Mouse (Mus musculus) midbrain, postnatal 0 days (tissue): ENCODE measurements around the gene 1700102P08Rik. TPM values are rescaled to one million over a fixed set of nuclear protein-coding genes. Genes with fewer than 3 reads are reported as not detected.

ENCODE experiments used
- ATAC-seq: fragments of 200-750 bp; cut with Nextera tagmentation; 2 replicates; pipeline ENCODE4 v1.8.0; 2017; ENCODE audit warnings: moderate number of reproducible peaks, mild to moderate bottlenecking, moderate TSS enrichment, moderate library complexity; ENCODE audit not compliant: low FRiP score
- DNase-seq: peaks from one replicate; pipeline ENCODE4 v3.0.0-alpha.2; 2015; ENCODE audit warnings: low spot score
- H3K27ac ChIP-seq: fragments of 300-500 bp; sonication (generic); 2 replicates; pipeline ENCODE4 v1.5.1; 2014; ENCODE audit warnings: low read depth, mild to moderate bottlenecking, low read length, mixed read lengths
- H3K27me3 ChIP-seq: fragments of 300-500 bp; sonication (generic); 2 replicates; pipeline ENCODE4 v1.6.1; 2014; ENCODE audit warnings: low read length, control low read depth, mixed read lengths; ENCODE audit not compliant: insufficient read depth
- H3K36me3 ChIP-seq: fragments of 300-500 bp; sonication (generic); 2 replicates; pipeline ENCODE4 v1.6.1; 2014; ENCODE audit warnings: low read length, control low read depth, mixed read lengths; ENCODE audit not compliant: insufficient read depth
- H3K4me1 ChIP-seq: fragments of 300-500 bp; sonication (generic); 2 replicates; pipeline ENCODE4 v1.6.1; 2014; ENCODE audit warnings: mild to moderate bottlenecking, control low read depth, antibody characterized with exemption, low read length, mixed read lengths; ENCODE audit not compliant: insufficient read depth
- H3K4me2 ChIP-seq: fragments of 300-500 bp; sonication (generic); 2 replicates; pipeline ENCODE4 v1.6.1; 2014; ENCODE audit warnings: low read depth, mild to moderate bottlenecking, low read length, mixed read lengths; ENCODE audit not compliant: poor library complexity, severe bottlenecking
- H3K4me3 ChIP-seq: fragments of 300-500 bp; sonication (generic); 2 replicates; pipeline ENCODE4 v1.5.1; 2014; ENCODE audit warnings: low read depth, mild to moderate bottlenecking, low read length, moderate library complexity
- H3K9ac ChIP-seq: fragments of 300-500 bp; sonication (generic); replicated peaks from 2 replicates; pipeline ENCODE4 v1.6.1; 2014; ENCODE audit warnings: mild to moderate bottlenecking, low read length, moderate library complexity, mixed read lengths; ENCODE audit not compliant: poor library complexity, severe bottlenecking
- H3K9me3 ChIP-seq: fragments of 300-500 bp; sonication (generic); 2 replicates; pipeline ENCODE4 v1.6.1; 2016; ENCODE audit warnings: low read length, control low read depth
- CTCF ChIP-seq: IDR thresholded peaks from 2 replicates; pipeline ENCODE4 v1.5.1; 2016; ENCODE audit warnings: antibody characterized with exemption, mild to moderate bottlenecking
- WGBS: fragments of 180-500 bp; shearing (Covaris S2); extraction: QIAGEN DNeasy Blood & Tissue Kit; methylation state at CpG from one replicate; pipeline ENCODE4 v1.1.7; 2014; 5-methylcytosine and 5-hydroxymethylcytosine counted together
- polyA plus RNA-seq: library from polyadenylated mRNA; unstranded; fragments of >200 nt; fragmentation: Nextera tagmentation; extraction: Ambion mirVana; gene quantifications from 2 replicates; pipeline ENCODE4 v1.2.1, GENCODE M21; 2015
- total RNA-seq: library from RNA; depleted of rRNA; stranded (reverse); fragments of >200 nt; gene quantifications from 2 replicates; pipeline ENCODE4 v1.2.3, GENCODE M21; 2014

The 1700102P08Rik gene
- total and polyA plus RNA-seq, 2 experiments from 2014 or later, result 1.4 to 3.0 TPM

DNA sequence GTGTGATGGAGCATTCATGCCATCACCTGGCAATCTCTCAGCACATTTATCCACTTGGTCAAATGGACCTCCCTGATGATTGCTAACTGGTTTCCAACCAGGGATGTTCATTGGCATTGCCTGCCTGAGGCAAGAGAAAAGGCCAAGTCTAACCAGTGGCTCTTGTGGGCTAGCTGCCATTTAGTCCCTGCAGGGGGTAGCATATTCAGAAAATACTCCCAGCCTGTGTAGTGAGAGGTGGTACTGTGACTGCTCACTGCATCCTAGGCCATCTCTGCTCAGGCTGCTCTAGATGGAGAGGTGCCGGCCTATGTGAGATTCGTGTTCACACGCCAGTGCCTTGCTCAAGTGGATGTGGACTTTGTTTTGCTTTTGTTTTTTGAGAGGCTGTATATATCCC, 5.7 kb downstream of the 1700102P08Rik start:
- no peak overlapping the region for H3K9ac ChIP-seq
- DNase-seq (no peak), ATAC-seq (no peak)
- H3K4me3 ChIP-seq, result no peak overlapping the region
- no peak overlapping the region for H3K27ac ChIP-seq
- H3K4me2 ChIP-seq, result no peak overlapping the region
- no peak for TF ChIP-seq CTCF
- no peaks in the 10 kb centered on the region for H3K27me3 ChIP-seq
- H3K4me1 ChIP-seq, result no peaks in the 10 kb centered on the region; the same call in 1 of the 2 replicates
- H3K9me3 ChIP-seq, result no peaks in the 10 kb centered on the region
- peaks cover 8% of the 10 kb centered on the region; the same call in 1 of the 2 replicates for H3K36me3 ChIP-seq
- WGBS, result 96% methylated on average over 3 of the region's 3 CpGs

DNA sequence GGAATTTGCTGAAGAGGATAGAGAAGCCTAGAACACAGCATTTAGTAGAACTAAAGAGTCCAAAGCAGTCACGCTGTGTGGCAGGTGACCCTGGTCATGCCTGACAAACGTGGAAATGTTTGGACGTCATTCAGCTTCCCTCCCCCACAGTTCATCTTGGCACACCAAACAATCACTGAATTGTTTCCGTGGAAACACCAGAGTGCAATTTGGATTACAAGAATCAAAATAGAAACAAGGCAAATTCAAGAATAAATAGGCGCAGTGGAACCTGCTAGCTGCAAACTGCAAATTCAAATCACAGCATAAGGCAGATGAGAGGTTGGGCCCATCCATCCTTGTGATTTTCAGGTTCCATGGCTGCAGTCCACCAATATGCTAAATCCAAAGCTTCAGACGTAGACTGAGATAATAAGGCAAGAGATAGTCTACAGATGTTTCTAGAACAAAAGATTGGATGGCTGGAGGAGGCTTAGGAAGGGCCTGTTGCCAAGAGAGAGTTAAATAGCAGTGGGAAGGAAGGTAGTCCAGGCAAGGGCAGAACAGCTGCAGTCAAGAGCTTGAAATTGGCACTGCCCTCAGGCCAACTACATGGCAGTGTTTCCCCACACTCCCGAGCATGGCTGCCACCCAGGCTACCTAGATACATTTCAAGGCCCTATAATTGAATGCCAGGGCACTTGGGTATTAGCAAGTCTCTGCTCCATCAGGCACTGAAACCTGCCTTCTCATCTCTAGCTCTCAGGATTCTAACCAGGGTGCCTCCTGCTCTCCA, 8.8 kb downstream of the 1700102P08Rik start:
- ATAC-seq (no peak), DNase-seq (peak; percentile 61)
- WGBS, result 30% methylated on average over 7 of the region's 7 CpGs
- Histone ChIP-seq H3K27me3 (no peaks in the 10 kb centered on the region), H3K9ac (no peak overlapping the region), H3K27ac (peak overlapping the region; percentile 67), H3K4me2 (no peak overlapping the region), H3K36me3 (0 out of 2 replicates have a peak, but pooled peaks cover 3% of the 10 kb centered on the region), H3K9me3 (no peaks in the 10 kb centered on the region), H3K4me3 (no peak overlapping the region), H3K4me1 (no peaks in the 10 kb centered on the region; the same call in 1 of the 2 replicates)
- no peak for TF ChIP-seq CTCF

DNA sequence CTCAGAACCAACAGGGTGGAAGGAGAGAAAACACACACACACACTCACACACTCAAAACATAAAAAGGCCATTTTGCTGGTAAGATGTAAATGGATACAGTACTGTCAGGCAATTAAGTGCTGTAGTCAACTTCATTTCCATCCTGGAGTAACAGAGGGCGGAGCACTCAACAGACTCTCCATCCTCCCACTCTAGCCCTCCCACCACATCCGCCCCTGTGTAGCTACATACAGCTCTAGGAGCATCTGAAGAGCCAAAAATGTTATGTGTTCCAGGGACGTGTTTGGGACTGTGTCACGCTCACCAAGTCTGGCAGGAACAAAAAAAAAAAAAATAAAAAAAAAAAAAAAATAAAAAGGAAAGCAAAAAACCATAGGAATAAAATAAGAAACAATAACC, 10.5 kb downstream of the 1700102P08Rik start:
- Histone ChIP-seq H3K27ac (no peak overlapping the region), H3K9ac (no peak overlapping the region), H3K9me3 (no peaks in the 10 kb centered on the region), H3K27me3 (no peaks in the 10 kb centered on the region), H3K4me1 (no peaks in the 10 kb centered on the region; the same call in 1 of the 2 replicates), H3K36me3 (no peaks in the 10 kb centered on the region), H3K4me3 (no peak overlapping the region), H3K4me2 (no peak overlapping the region)
- no peak for TF ChIP-seq CTCF
- DNase-seq (no peak), ATAC-seq (no peak)
- WGBS, result 90% methylated on average over 4 of the region's 4 CpGs

DNA sequence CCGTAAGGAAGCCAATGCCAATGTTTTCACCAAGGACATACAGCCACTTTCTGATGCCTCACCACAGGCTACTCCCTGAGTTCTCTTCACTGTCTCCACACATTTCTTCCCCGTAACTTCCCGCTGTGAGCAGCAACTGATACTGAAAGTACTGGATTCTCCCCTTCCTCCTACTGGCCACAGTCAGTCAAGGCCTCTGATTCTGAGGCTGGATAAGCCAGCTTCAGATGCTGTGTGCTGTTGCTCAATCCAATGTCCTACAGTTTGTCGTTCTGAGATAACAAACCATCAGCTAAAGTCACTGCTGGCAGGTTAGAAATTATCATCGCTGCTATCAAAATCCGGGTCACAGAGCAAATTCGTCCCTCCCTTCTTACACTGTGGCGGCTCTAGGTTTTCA, 11.8 kb downstream of the 1700102P08Rik start:
- Histone ChIP-seq H3K27me3 (no peaks in the 10 kb centered on the region), H3K4me1 (no peaks in the 10 kb centered on the region; the same call in 1 of the 2 replicates), H3K27ac (no peak overlapping the region), H3K36me3 (no peaks in the 10 kb centered on the region), H3K4me2 (no peak overlapping the region), H3K4me3 (no peak overlapping the region), H3K9ac (no peak overlapping the region), H3K9me3 (no peaks in the 10 kb centered on the region)
- 82% methylated on average over 8 of the region's 8 CpGs for WGBS
- ATAC-seq, result no peak
- no peak for TF ChIP-seq CTCF
- DNase-seq, result no peak

DNA sequence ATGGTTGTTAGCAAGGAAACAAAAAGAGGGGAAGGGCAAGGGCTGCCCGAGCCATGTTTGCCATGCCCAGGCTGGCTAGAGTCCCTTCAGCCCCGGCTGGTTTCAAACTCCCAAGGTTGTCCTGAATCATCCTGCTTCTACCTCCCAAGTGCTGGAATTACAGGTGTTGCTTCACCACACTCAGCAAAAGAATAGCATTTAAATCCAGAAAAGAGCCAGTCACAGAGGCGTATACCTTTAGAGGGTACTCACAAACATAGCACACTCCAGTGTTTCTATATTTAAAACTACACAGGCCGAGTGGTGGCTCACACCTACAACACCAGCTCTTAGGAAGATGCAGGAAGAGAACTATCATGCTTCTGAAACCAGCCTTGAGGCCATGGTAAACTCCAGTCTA, 16.9 kb downstream of the 1700102P08Rik start:
- no peak for DNase-seq
- Histone ChIP-seq H3K27ac (no peak overlapping the region), H3K36me3 (no peaks in the 10 kb centered on the region), H3K27me3 (no peaks in the 10 kb centered on the region), H3K9ac (no peak overlapping the region), H3K4me2 (no peak overlapping the region), H3K4me1 (no peaks in the 10 kb centered on the region), H3K9me3 (no peaks in the 10 kb centered on the region), H3K4me3 (no peak overlapping the region)
- ATAC-seq, result no peak
- no peak for TF ChIP-seq CTCF
- 95% methylated on average over 4 of the region's 4 CpGs for WGBS

DNA sequence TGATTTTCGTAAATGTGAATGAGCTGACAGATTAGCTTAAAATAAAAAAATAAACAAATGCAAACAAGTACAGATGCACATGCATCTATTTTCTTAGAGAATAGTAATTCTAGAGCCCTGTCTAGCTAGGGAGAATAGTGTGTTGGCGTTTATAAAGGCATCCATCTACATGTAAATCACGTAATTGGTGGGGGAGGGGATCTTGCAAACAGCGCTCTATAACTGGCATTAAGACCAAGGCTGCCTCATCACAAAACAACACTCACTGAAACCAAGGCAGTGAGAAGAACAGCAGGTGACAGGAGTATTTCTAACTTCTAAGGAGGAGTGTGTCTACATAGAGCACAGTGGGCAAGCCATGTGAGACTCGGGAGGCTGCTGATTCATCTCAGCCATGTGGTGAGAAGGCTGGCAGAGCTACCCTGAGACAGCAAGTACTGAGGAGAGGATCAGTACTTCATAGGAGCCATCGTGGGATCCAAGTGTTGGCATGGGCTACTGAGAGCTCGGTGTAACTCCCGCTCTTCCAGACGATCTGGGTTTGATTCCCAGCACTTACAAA, 18.9 kb downstream of the 1700102P08Rik start:
- no peak for TF ChIP-seq CTCF
- Histone ChIP-seq H3K36me3 (no peaks in the 10 kb centered on the region), H3K4me1 (no peaks in the 10 kb centered on the region), H3K4me2 (no peak overlapping the region), H3K27me3 (no peaks in the 10 kb centered on the region), H3K4me3 (no peak overlapping the region), H3K27ac (no peak overlapping the region), H3K9me3 (no peaks in the 10 kb centered on the region), H3K9ac (no peak overlapping the region)
- DNase-seq (no peak), ATAC-seq (no peak)
- WGBS, result 70% methylated on average over 9 of the region's 9 CpGs
